Mouse (Mus musculus): ENCODE measurements around the gene Tbca. TPM values are rescaled to one million over a fixed set of nuclear protein-coding genes. Genes with fewer than 3 reads are reported as not detected.

The Tbca gene
- polyA plus RNA-seq, 1 experiment, result 320 TPM

DNA sequence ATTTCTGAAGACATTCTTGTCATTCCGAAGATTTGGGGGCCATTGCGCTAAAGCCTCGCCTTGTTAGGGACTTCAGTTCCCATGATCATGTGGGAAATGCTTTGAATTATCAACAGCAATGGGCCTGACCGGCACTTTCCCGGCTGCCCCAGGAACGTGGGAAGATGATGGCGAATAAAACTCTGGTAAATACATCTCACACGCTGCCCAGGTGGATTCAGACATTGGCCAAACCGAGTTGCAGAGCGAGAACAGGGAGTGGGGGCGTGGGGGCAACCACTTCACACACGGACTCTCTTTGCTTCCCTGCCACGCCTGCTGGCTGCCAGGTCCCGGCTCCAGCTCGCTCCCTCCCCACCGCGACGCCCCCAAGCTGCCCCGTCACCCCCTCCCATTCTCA is 83.7 kb downstream of the Tbca start:
- no peak for DNase-seq (ENCODE audit: low read depth)

GRCm38 (mm10) chr13:94873111-94874038 is 84.7 kb downstream of the Tbca start:
- DNase-seq (ENCODE audit: low read depth), result peak; percentile 65
- TF ChIP-seq CTCF (IDR thresholded peaks at IDR 0.05; ENCODE audit: borderline replicate concordance, extremely low read depth, insufficient read depth, insufficient read length) (no peak), POLR2A (IDR thresholded peaks at IDR 0.05; ENCODE audit: borderline replicate concordance, extremely low read depth, insufficient read depth, insufficient read length, poor library complexity, severe bottlenecking) (no peak)

More for the DNA sequence above, 83.7 kb downstream of the Tbca start:
- TF ChIP-seq POLR2A (IDR thresholded peaks at IDR 0.05; ENCODE audit: borderline replicate concordance, extremely low read depth, insufficient read depth, insufficient read length, poor library complexity, severe bottlenecking) (no peak), CTCF (IDR thresholded peaks at IDR 0.05; ENCODE audit: borderline replicate concordance, extremely low read depth, insufficient read depth, insufficient read length) (no peak)

- DNase-seq (ENCODE audit: low read depth), result peak; percentile 62
- TF ChIP-seq POLR2A (IDR thresholded peaks at IDR 0.05; ENCODE audit: borderline replicate concordance, extremely low read depth, insufficient read depth, insufficient read length, poor library complexity, severe bottlenecking), result no peak
- no peak for TF ChIP-seq CTCF (IDR thresholded peaks at IDR 0.05; ENCODE audit: borderline replicate concordance, extremely low read depth, insufficient read depth, insufficient read length)
Observed at GRCm38 (mm10) chr13:94874039-94874425, 85.3 kb downstream of the Tbca start.

- TF ChIP-seq CTCF (IDR thresholded peaks at IDR 0.05; ENCODE audit: borderline replicate concordance, extremely low read depth, insufficient read depth, insufficient read length), result no peak
- no peak for TF ChIP-seq POLR2A (IDR thresholded peaks at IDR 0.05; ENCODE audit: borderline replicate concordance, extremely low read depth, insufficient read depth, insufficient read length, poor library complexity, severe bottlenecking)
- DNase-seq (ENCODE audit: low read depth), result peak; percentile 43
Observed at GRCm38 (mm10) chr13:94874656-94875395, 86.1 kb downstream of the Tbca start.

- TF ChIP-seq CTCF (IDR thresholded peaks at IDR 0.05; ENCODE audit: borderline replicate concordance, extremely low read depth, insufficient read depth, insufficient read length) (no peak), POLR2A (IDR thresholded peaks at IDR 0.05; ENCODE audit: borderline replicate concordance, extremely low read depth, insufficient read depth, insufficient read length, poor library complexity, severe bottlenecking) (no peak)
- peak; percentile 75 for DNase-seq (ENCODE audit: low read depth)
Observed at GRCm38 (mm10) chr13:94875396-94875880, 86.7 kb downstream of the Tbca start, which contains the start of gene Otp. Otp (plus strand) TSS chr13:94875602.

DNA sequence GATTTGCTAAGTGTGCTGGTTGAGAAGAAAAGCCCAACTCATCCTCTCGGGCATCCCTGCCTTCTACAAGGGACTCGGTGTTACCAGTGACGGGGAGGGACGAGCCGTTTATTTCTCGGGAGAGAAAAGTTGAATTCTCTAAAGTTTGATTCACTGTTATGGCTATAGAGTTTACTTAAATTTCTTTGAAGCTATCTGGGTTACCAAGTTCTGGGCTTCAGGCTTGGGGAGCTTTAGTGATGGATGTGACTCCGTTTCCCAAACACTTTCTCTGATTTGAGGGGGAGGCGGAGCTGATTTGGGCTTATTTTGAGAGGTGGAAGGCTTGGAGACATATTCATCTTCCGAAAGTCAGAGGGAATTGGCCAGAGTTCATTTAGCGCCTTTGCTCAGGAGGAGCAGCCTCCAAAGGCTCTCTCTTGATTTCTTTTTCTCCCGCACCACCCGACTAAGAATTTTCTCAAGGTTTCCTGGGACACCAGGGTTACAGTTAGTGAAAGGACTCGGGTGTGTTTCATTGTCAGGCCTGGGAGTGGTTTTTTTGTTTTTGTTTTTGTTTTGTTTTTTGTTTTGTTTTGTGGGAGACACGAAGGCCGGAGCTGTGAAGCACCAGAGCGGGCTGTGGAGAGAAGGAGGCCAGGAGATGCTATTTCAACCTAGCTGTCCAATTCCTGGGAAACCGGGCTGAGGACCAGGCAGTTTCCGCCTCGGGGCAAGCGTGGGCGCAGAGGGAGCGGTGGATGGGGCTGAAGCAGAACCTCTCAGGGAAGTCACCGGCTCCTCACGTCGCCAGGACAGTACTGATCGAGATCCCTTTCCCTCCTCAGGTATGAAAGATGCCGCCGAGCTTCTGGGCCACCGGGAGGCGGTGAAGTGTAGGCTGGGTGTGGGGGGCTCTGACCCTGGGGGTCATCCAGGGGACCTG is 87.8 kb downstream of the Tbca start:
- TF ChIP-seq POLR2A (IDR thresholded peaks at IDR 0.05; ENCODE audit: borderline replicate concordance, extremely low read depth, insufficient read depth, insufficient read length, poor library complexity, severe bottlenecking), result no peak
- TF ChIP-seq CTCF (IDR thresholded peaks at IDR 0.05; ENCODE audit: borderline replicate concordance, extremely low read depth, insufficient read depth, insufficient read length), result no peak

GRCm38 (mm10) chr13:94877211-94877590 is 88.5 kb downstream of the Tbca start:
- TF ChIP-seq CTCF (IDR thresholded peaks at IDR 0.05; ENCODE audit: borderline replicate concordance, extremely low read depth, insufficient read depth, insufficient read length) (no peak), POLR2A (IDR thresholded peaks at IDR 0.05; ENCODE audit: borderline replicate concordance, extremely low read depth, insufficient read depth, insufficient read length, poor library complexity, severe bottlenecking) (no peak)
- peak; percentile 33 for DNase-seq (ENCODE audit: low read depth)

More for the DNA sequence above, 87.8 kb downstream of the Tbca start:
- peak; percentile 52 for DNase-seq (ENCODE audit: low read depth)

GRCm38 (mm10) chr13:94877991-94878745 is 89.5 kb downstream of the Tbca start:
- TF ChIP-seq POLR2A (IDR thresholded peaks at IDR 0.05; ENCODE audit: borderline replicate concordance, extremely low read depth, insufficient read depth, insufficient read length, poor library complexity, severe bottlenecking), result no peak
- no peak for TF ChIP-seq CTCF (IDR thresholded peaks at IDR 0.05; ENCODE audit: borderline replicate concordance, extremely low read depth, insufficient read depth, insufficient read length)
- peak; percentile 77 for DNase-seq (ENCODE audit: low read depth)

- TF ChIP-seq CTCF (IDR thresholded peaks at IDR 0.05; ENCODE audit: borderline replicate concordance, extremely low read depth, insufficient read depth, insufficient read length) (no peak), POLR2A (IDR thresholded peaks at IDR 0.05; ENCODE audit: borderline replicate concordance, extremely low read depth, insufficient read depth, insufficient read length, poor library complexity, severe bottlenecking) (no peak)
- DNase-seq (ENCODE audit: low read depth), result peak; percentile 42
Observed at GRCm38 (mm10) chr13:94881201-94881600, 92.5 kb downstream of the Tbca start.

GRCm38 (mm10) chr13:94882221-94882620 is 93.5 kb downstream of the Tbca start:
- TF ChIP-seq POLR2A (IDR thresholded peaks at IDR 0.05; ENCODE audit: borderline replicate concordance, extremely low read depth, insufficient read depth, insufficient read length, poor library complexity, severe bottlenecking) (no peak), CTCF (IDR thresholded peaks at IDR 0.05; ENCODE audit: borderline replicate concordance, extremely low read depth, insufficient read depth, insufficient read length) (no peak)

More at GRCm38 (mm10) chr13:94882221-94882620, 93.5 kb downstream of the Tbca start:
- DNase-seq (ENCODE audit: low read depth), result no peak
